Mouse (Mus musculus) liver (tissue): ENCODE data around the gene Gm28041.
"Not testable (repeated sequence)": the region's sequence is repeated elsewhere in the genome, so short reads cannot be mapped to it uniquely, and the experiment has no call there.

ENCODE experiments used
- DNase-seq: peaks from one replicate; pipeline ENCODE4 v3.0.0-alpha.2; 2020; ENCODE audit warnings: mixed read lengths

Gene Gm28041

GRCm38 (mm10) chr13:67375050-67375911 lies at the start of gene Gm28041, which contains the start of gene Zfp456:
TSS of gene Gm28041 (minus strand) at chr13:67375733.
TSS of gene Zfp456 (minus strand) at chr13:67375810.
- DNase-seq, result peak; percentile 68

- not testable (repeated sequence) for DNase-seq
Measured at GRCm38 (mm10) chr13:67422532-67422931, 47.0 kb upstream of the Gm28041 start.

GRCm38 (mm10) chr13:67421207-67421857 lies 45.8 kb upstream of the Gm28041 start, which contains the start of gene Zfp459:
TSS of gene Zfp459 (minus strand) at chr13:67421418.
- peak; percentile 22 for DNase-seq

GRCm38 (mm10) chr13:67420558-67421206 lies 45.1 kb upstream of the Gm28041 start:
- DNase-seq, result no peak

- DNase-seq, result no peak
Measured at GRCm38 (mm10) chr13:67416811-67417210, 41.3 kb upstream of the Gm28041 start.

GRCm38 (mm10) chr13:67415759-67416158 lies 40.2 kb upstream of the Gm28041 start:
- DNase-seq, result no peak

- DNase-seq, result not testable (repeated sequence)
Measured at GRCm38 (mm10) chr13:67413634-67414033, 38.1 kb upstream of the Gm28041 start.

GRCm38 (mm10) chr13:67399183-67399903 lies 23.8 kb upstream of the Gm28041 start, which contains the start of gene Zfp429:
TSS of gene Zfp429 (minus strand) at chr13:67399819.
- DNase-seq, result peak; percentile 64

- not testable (repeated sequence) for DNase-seq
Measured at GRCm38 (mm10) chr13:67376255-67376654, 722 bp upstream of the Gm28041 start.

- peak; percentile 80 for DNase-seq
Measured at GRCm38 (mm10) chr13:67360131-67360744, 15.3 kb downstream of the Gm28041 start, which contains the start of the genes Gm28044 and Zfp953. TSS of gene Gm28044 (minus strand) at chr13:67360536. TSS of gene Zfp953 (minus strand) at chr13:67360605.

- DNase-seq, result no peak
Measured at GRCm38 (mm10) chr13:67351854-67352253, 23.7 kb downstream of the Gm28041 start.

GRCm38 (mm10) chr13:67343422-67343821 lies 32.1 kb downstream of the Gm28041 start:
- DNase-seq, result no peak

GRCm38 (mm10) chr13:67332877-67333276 lies 42.7 kb downstream of the Gm28041 start:
- peak; percentile 3 for DNase-seq

- peak; percentile 76 for DNase-seq
Measured at GRCm38 (mm10) chr13:67332019-67332724, 43.4 kb downstream of the Gm28041 start, which contains the start of gene Zfp595. TSS of gene Zfp595 (minus strand) at chr13:67332570.

- DNase-seq, result no peak
Measured at GRCm38 (mm10) chr13:67306718-67307117, 68.8 kb downstream of the Gm28041 start.

- peak; percentile 74 for DNase-seq
Measured at GRCm38 (mm10) chr13:67305822-67306672, 69.5 kb downstream of the Gm28041 start, which contains the start of gene Zfp457. TSS of gene Zfp457 (minus strand) at chr13:67306485.
